Mouse (Mus musculus): ENCODE measurements around the gene Naaladl1.

Gene Naaladl1

DNA sequence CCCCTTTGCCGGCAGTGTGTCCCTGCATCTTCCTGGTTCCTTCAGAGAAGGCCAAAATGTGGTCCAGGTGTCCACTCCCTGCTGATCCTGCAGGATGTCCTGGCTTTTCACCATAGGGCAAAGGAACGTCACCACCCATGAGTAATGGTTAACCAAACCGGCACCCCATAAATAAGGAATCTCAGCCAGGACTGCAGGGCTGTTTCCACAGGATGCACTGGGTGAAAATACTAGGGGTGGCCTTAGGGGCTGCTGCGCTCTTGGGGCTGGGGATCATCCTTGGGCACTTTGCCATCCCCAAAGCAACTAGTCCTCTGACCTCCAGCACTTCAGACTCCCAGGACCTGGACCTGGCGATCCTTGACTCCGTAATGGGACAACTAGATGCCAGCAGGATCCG is at the start of gene Naaladl1:
Gene Naaladl1, plus strand, starts transcription at position 197 of the 400 bp plus-strand sequence.
- DNase-seq: no peak

- no peak for DNase-seq
Observed at GRCm38 (mm10) chr19:6056696-6057095, 48.9 kb upstream of the Naaladl1 start.

DNA sequence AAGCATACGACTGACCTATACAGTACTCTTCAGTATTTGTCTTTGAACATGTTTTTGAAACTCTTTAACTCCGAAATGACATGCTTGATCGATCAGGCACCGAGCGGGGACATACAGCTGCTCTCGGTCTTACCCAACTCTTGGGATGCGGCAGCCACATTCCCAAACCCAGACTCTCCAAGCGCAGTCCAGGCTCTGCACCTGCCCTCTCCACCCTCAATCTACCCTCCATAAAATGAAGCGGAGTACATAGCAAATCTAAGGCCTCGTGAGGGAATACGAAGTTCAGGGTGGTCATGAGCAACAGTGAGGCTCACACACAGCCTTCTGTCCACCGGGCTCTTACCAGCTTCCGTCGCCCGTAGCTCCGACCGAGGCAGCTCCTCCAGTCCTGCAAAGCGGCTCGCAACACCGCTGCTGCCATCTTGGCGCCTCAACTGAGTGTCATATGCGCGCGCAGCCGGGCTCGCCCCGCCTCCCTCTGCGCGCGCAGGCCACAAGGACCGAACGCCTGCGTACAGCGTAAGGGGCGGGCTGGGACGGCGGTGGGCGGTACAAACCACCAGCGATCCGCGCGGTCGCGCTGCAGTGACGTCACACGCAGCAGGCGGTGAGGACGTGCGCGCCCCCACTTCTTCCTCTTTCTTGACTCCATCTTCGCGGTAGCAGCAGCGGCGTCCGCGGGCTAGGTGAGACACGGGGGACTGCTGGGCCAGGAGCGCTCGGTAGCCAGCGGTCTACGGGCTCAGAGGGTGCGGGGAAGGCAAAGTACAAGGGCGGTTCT is 48.1 kb upstream of the Naaladl1 start, which contains the start of the genes Mrpl49 and Fau:
Gene Mrpl49, minus strand, starts transcription at position 473 of the 784 bp plus-strand sequence.
Gene Fau, plus strand, starts transcription at position 532 of the 784 bp plus-strand sequence.
- peak; percentile 98 to 99 for DNase-seq

- DNase-seq: no peak
Observed at GRCm38 (mm10) chr19:6058513-6058912, 47.1 kb upstream of the Naaladl1 start.

DNA sequence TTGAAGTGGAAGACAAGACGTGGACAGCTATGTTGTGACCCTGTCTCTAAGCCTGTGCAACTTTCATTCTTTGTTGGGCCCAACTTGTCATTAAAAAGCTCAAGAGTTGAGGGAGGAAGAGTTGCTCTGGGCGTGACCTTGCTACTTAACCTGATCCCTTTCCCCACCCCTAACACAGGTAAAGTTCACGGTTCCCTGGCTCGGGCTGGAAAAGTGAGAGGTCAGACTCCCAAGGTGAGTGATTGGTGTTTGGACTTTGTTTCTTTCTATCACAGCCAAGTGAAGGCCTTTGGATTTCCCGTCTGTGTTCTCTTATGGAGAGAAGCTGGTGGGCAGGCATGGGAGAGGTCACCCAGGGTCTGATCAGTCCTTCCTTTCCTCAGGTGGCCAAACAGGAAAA is 46.6 kb upstream of the Naaladl1 start:
- DNase-seq: no peak

DNA sequence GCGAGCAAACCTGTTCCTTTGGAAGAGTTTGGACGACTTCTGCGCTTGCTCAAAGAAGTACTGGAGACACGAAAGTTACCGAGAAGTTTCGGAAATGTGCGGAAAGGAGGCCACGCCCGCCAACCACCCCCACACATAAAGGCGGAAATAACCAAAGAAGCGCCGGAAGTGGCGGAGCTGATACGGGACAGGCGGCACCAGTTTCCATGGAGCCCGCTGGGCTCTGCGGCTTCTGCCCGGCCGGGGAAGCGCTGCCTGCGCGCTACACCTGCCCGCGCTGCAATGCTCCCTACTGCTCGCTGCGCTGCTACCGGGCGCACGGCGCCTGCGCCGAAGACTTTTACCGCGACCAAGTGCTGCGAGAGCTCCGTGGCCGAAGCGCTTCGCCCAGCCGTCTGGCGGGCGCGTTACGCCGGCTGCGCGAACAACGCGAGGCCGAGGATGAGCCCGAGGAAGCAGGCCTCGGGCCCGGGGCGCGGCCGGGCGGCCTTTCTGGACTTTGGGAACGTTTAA is 44.5 kb upstream of the Naaladl1 start, which contains the start of gene Znhit2:
Gene Znhit2, plus strand, starts transcription at position 172 of the 513 bp plus-strand sequence.
- peak; percentile 87 to 91 for DNase-seq

DNA sequence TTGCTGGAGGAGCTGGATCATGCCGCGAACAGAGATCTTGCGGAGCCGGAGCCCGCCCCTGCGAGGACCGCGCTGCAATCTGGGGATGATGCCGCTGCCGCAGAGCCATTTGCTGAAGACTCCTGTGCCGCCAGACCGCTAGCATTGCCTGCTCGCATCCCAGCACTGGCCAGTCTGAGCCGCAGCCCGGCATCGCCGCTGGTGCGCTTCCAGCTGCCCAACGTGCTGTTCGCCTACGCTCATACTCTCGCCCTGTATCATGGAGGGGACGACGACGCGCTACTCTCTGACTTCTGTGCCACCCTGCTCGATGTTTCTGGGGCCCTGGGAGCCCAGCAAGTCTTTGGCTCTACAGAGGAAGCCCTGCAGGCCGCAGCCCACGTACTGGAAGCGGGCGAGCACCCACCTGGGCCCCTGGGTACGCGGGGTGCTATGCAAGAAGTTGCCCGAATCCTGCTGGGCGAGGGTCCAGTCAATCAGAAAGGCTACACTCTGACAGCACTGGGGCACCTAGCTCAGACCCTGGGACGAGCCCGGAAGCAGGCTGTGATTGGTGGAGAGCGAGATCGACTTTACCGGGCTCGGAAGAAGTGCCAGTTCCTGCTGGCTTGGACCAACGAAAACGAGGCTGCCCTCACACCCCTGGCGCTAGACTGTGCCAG is 43.8 kb upstream of the Naaladl1 start:
- DNase-seq: peak; percentile 54 to 55

GRCm38 (mm10) chr19:6062418-6062817 is 43.2 kb upstream of the Naaladl1 start:
- no peak for DNase-seq

DNA sequence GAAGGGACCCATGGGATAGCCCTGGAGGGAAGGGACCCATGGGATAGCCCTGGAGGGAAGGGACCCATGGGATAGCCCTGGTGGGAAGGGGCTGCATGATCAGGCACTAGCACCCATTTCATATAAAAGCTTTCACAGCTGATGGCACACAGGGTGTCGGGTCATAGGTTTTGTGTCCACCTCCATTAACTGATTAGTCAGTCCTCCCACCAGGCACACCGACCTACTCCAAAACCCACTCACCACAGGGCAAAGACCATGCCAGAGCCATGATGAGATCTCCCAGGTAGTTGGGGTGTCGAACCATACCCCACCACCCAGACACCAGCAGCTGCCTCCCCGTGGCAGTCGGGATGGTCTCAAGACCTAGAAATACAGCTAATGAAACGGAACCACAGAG is 42.5 kb upstream of the Naaladl1 start:
- no peak for DNase-seq

DNA sequence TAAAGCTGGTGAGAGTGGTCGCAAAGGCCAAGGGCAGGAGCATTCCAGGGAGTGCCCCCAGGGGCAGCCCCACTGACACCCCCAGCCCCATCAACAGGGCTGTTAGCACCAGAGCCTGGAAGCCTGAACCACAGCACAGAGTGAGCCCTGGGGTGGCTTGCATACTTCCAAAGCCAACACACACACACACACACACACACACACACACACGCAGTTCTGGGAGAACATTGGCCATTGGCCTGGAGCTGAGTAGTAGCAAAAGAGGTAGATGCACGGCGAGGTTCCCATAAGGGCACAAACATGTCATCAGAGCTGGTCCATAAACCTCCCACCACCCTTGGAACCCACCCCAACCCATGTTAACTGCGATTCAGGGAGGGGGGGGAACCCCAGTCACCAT is 39.0 kb upstream of the Naaladl1 start:
- no peak for DNase-seq

DNA sequence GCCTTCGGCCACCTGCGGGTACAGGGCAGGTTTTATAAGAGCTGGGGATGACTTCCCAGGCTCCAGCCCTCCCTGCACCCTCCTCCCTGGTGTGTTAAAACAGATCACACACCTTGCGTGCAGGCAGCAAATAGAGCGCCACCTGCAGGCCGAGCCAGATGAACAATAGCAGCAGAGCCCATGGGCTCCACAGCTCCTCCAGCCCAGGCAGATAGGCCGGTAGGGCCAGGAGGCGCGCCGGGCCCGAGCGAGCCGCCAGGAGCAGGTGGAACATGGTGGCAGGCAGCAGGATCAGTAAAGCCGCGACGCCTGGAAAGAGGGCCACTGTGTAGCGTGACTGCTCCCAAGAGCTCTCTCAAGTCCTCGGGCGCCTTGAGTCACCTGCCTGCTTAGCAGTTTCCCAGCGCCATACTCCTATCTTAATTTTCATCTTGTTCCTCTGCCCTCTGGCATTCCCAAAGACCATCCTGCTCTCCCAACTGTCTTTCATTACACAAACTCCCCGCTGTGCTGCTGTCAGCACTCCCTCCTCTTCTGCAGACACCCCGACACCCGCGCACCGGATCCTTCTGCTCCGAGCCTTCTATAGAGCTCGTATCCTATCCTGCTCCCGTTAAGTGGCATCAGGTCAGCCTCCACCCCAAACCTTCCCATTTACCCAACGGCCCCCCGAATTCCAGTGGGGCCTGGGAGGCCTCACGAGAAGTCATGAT is 38.4 kb upstream of the Naaladl1 start:
- DNase-seq: peak; percentile 69 to 82

GRCm38 (mm10) chr19:6067724-6068415 is 37.7 kb upstream of the Naaladl1 start, which contains the start of gene Tm7sf2:
Tm7sf2 (minus strand) TSS chr19:6068373.
- DNase-seq: peak; percentile 81 to 84

GRCm38 (mm10) chr19:6068951-6069350 is 36.6 kb upstream of the Naaladl1 start:
- no peak for DNase-seq

DNA sequence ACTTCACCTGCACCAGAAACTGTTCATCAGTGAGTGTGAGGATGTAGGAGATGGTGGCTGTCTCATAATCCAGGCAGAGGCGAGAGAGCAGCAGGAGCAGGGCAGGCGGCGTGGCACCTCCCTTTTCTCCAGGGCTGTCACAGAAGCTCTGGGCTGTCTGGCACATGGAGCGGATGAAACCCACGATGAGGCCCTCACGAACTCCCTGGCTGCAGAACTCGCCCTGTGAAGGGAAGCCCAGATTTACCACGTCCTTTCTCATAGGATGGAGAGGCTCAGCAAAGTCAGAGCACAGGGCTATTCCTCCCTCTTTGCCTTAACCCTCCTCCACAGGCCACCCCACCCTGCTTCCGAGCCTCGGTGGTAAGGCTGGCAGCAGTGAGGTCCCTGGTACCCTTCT is 35.7 kb upstream of the Naaladl1 start:
- no peak for DNase-seq

DNA sequence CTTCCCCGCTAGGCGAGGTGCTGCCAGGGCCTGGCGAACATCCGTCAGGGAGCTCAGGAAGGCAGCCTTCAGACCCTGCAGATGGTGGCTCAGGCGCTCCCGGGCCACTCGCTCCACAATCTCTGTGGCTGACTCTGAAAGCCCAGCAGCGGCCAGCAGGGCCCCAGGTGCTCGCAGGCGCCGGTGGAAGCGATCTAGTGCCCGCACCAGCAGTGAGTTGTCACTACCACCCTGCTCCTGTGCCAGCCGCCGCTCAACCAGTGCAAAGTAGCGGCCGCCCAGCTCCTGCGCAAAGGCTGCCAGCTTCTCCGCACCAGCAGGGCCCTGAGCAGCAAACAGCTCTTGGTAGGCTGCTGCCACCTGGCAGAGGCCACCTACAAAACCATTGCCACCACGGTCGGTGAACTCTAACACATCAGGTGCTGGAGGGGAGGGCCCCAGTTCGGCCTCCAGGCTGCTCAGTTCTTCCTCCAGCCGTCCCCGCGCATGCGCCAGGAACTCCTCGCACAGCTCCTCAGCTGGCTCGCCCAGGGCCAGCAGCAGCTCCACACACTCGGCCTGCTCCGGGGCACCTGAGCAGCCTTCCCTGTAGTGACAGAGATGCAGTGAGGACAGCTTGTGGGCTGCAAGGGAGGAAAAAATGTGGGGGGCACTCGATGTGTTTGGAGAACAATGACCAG is 34.9 kb upstream of the Naaladl1 start:
- DNase-seq: no peak

- DNase-seq: no peak
Observed at GRCm38 (mm10) chr19:6071261-6071660, 34.3 kb upstream of the Naaladl1 start.

DNA sequence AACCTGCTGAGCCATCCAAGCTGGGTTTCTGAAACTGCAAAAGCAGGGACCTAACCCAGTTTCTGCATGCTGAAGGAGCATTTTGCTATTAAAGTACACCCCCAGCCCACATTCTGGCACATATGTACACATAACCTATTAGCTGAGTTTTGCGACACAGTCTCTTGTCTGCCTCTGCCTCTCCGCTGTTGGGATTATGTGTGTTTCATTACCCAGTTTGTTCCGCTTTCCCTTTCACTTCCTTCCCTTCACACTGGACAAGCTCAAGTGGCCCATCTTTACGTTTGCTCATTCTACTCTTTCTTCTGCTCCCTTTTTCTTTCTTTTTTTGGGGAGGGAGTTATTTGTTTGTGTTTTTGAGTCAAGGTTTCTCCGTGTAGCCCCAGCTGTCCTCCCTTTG is 31.7 kb upstream of the Naaladl1 start:
- no peak for DNase-seq

- DNase-seq: peak; percentile 66 to 81
Observed at GRCm38 (mm10) chr19:6076564-6077393, 28.8 kb upstream of the Naaladl1 start, which contains the start of gene Vps51. Vps51 (minus strand) TSS chr19:6077231.

GRCm38 (mm10) chr19:6079983-6080480 is 25.6 kb upstream of the Naaladl1 start, which contains the start of gene Tmem262:
Tmem262 (plus strand) TSS chr19:6080033.
- DNase-seq: no peak

- DNase-seq: no peak
Observed at GRCm38 (mm10) chr19:6082156-6082555, 23.4 kb upstream of the Naaladl1 start, which contains the start of gene Gm28374. Gm28374 (minus strand) TSS chr19:6082256.
